Mouse (Mus musculus): Measurements from ENCODE around the gene Lrrc1. TPM values are rescaled to one million over a fixed set of nuclear protein-coding genes. Genes with fewer than 3 reads are reported as not detected.

The Lrrc1 gene
- polyA plus RNA-seq, 1 experiment from 2014 or later = 15.5 TPM

- Histone ChIP-seq H3K4me3 (ENCODE audit: low read depth, low read length) (no peak overlapping the region), H3K27me3 (replicated peaks; ENCODE audit: insufficient read depth, low read length) (no peaks in the 10 kb centered on the region), H3K4me1 (ENCODE audit: insufficient read depth, low read depth, low read length) (peaks cover 13% of the 10 kb centered on the region; the same call in 1 of the 2 replicates), H3K4me2 (replicated peaks; ENCODE audit: low read depth, low read length) (0 out of 2 replicates have a peak overlapping the region, but pooled peaks have one; percentile 29), H3K9me3 (ENCODE audit: low read length) (no peaks in the 10 kb centered on the region), H3K27ac (ENCODE audit: low read length) (peak overlapping the region; percentile 66; the same call in 1 of the 2 replicates), H3K9ac (replicated peaks; ENCODE audit: low read depth) (no peak overlapping the region), H3K36me3 (ENCODE audit: insufficient read depth, low read length) (no peaks in the 10 kb centered on the region)
- TF ChIP-seq EP300 (IDR thresholded peaks at IDR 0.05) (no peak), CTCF (IDR thresholded peaks at IDR 0.05) (no peak)
- 57% methylated on average over 6 of the region's 6 CpGs for WGBS
- ATAC-seq = peak; percentile 87
- peak; percentile 66 for DNase-seq (ENCODE audit: low spot score)
Observed at GRCm38 (mm10) chr9:77439371-77439770, 105.3 kb downstream of the Lrrc1 start.

GRCm38 (mm10) chr9:77438836-77439271 is 105.8 kb downstream of the Lrrc1 start:
- WGBS = 43% methylated on average over 11 of the region's 11 CpGs
- DNase-seq (ENCODE audit: low spot score) (peak; percentile 39), ATAC-seq (peak; percentile 64)
- H3K9ac ChIP-seq (replicated peaks; ENCODE audit: low read depth) = no peak overlapping the region
- H3K9me3 ChIP-seq (ENCODE audit: low read length) = no peaks in the 10 kb centered on the region
- TF ChIP-seq EP300 (IDR thresholded peaks at IDR 0.05) (no peak), CTCF (IDR thresholded peaks at IDR 0.05) (no peak)
- no peaks in the 10 kb centered on the region for H3K27me3 ChIP-seq (replicated peaks; ENCODE audit: insufficient read depth, low read length)
- H3K4me2 ChIP-seq (replicated peaks; ENCODE audit: low read depth, low read length) = 0 out of 2 replicates have a peak overlapping the region, but pooled peaks have one; percentile 29
- no peaks in the 10 kb centered on the region for H3K36me3 ChIP-seq (ENCODE audit: insufficient read depth, low read length)
- H3K4me1 ChIP-seq (ENCODE audit: insufficient read depth, low read depth, low read length) = peaks cover 13% of the 10 kb centered on the region; the same call in 1 of the 2 replicates
- H3K27ac ChIP-seq (ENCODE audit: low read length) = peak overlapping the region; percentile 66; the same call in 1 of the 2 replicates
- no peak overlapping the region for H3K4me3 ChIP-seq (ENCODE audit: low read depth, low read length)

GRCm38 (mm10) chr9:77437131-77437530 is 107.5 kb downstream of the Lrrc1 start:
- Histone ChIP-seq H3K4me1 (ENCODE audit: insufficient read depth, low read depth, low read length) (peaks cover 13% of the 10 kb centered on the region; the same call in 1 of the 2 replicates), H3K9ac (replicated peaks; ENCODE audit: low read depth) (no peak overlapping the region), H3K36me3 (ENCODE audit: insufficient read depth, low read length) (no peaks in the 10 kb centered on the region), H3K9me3 (ENCODE audit: low read length) (no peaks in the 10 kb centered on the region), H3K27ac (ENCODE audit: low read length) (no peak overlapping the region), H3K4me2 (replicated peaks; ENCODE audit: low read depth, low read length) (no peak overlapping the region), H3K27me3 (replicated peaks; ENCODE audit: insufficient read depth, low read length) (no peaks in the 10 kb centered on the region), H3K4me3 (ENCODE audit: low read depth, low read length) (no peak overlapping the region)
- TF ChIP-seq CTCF (IDR thresholded peaks at IDR 0.05) = no peak
- 72% methylated on average over 6 of the region's 6 CpGs for WGBS
- ATAC-seq = no peak
- DNase-seq (ENCODE audit: low spot score) = no peak

- Histone ChIP-seq H3K9ac (replicated peaks; ENCODE audit: low read depth) (no peak overlapping the region), H3K4me3 (ENCODE audit: low read depth, low read length) (no peak overlapping the region), H3K27ac (ENCODE audit: low read length) (no peak overlapping the region), H3K4me2 (replicated peaks; ENCODE audit: low read depth, low read length) (no peak overlapping the region), H3K36me3 (ENCODE audit: insufficient read depth, low read length) (no peaks in the 10 kb centered on the region), H3K9me3 (ENCODE audit: low read length) (no peaks in the 10 kb centered on the region), H3K4me1 (ENCODE audit: insufficient read depth, low read depth, low read length) (peaks cover 13% of the 10 kb centered on the region; the same call in 1 of the 2 replicates), H3K27me3 (replicated peaks; ENCODE audit: insufficient read depth, low read length) (no peaks in the 10 kb centered on the region)
- TF ChIP-seq CTCF (IDR thresholded peaks at IDR 0.05) (no peak), EP300 (IDR thresholded peaks at IDR 0.05) (no peak)
- DNase-seq (ENCODE audit: low spot score) (no peak), ATAC-seq (no peak)
- 79% methylated on average over 12 of the region's 12 CpGs for WGBS
Observed at GRCm38 (mm10) chr9:77434965-77435364, 109.7 kb downstream of the Lrrc1 start.

- Histone ChIP-seq H3K9me3 (ENCODE audit: low read length) (no peaks in the 10 kb centered on the region), H3K4me1 (ENCODE audit: insufficient read depth, low read depth, low read length) (peaks cover 7% of the 10 kb centered on the region; the same call in 1 of the 2 replicates), H3K36me3 (ENCODE audit: insufficient read depth, low read length) (no peaks in the 10 kb centered on the region), H3K4me2 (replicated peaks; ENCODE audit: low read depth, low read length) (no peak overlapping the region), H3K4me3 (ENCODE audit: low read depth, low read length) (no peak overlapping the region), H3K27ac (ENCODE audit: low read length) (no peak overlapping the region), H3K9ac (replicated peaks; ENCODE audit: low read depth) (no peak overlapping the region), H3K27me3 (replicated peaks; ENCODE audit: insufficient read depth, low read length) (no peaks in the 10 kb centered on the region)
- TF ChIP-seq EP300 (IDR thresholded peaks at IDR 0.05) (no peak), CTCF (IDR thresholded peaks at IDR 0.05) (no peak)
- 56% methylated on average over 4 of the region's 4 CpGs for WGBS
- DNase-seq (ENCODE audit: low spot score) (no peak), ATAC-seq (no peak)
Observed at GRCm38 (mm10) chr9:77433476-77433875, 111.2 kb downstream of the Lrrc1 start.

GRCm38 (mm10) chr9:77432030-77432429 is 112.6 kb downstream of the Lrrc1 start:
- no peaks in the 10 kb centered on the region for H3K36me3 ChIP-seq (ENCODE audit: insufficient read depth, low read length)
- no peaks in the 10 kb centered on the region for H3K27me3 ChIP-seq (replicated peaks; ENCODE audit: insufficient read depth, low read length)
- H3K4me3 ChIP-seq (ENCODE audit: low read depth, low read length) = no peak overlapping the region
- H3K4me2 ChIP-seq (replicated peaks; ENCODE audit: low read depth, low read length) = no peak overlapping the region
- DNase-seq (ENCODE audit: low spot score) (peak; percentile 68), ATAC-seq (peak; percentile 77)
- TF ChIP-seq EP300 (IDR thresholded peaks at IDR 0.05) (peak; percentile 96), CTCF (IDR thresholded peaks at IDR 0.05) (no peak)
- no peak overlapping the region for H3K27ac ChIP-seq (ENCODE audit: low read length)
- peaks cover 12% of the 10 kb centered on the region; the same call in 1 of the 2 replicates for H3K4me1 ChIP-seq (ENCODE audit: insufficient read depth, low read depth, low read length)
- WGBS = 66% methylated on average over 17 of the region's 17 CpGs
- no peak overlapping the region for H3K9ac ChIP-seq (replicated peaks; ENCODE audit: low read depth)
- no peaks in the 10 kb centered on the region for H3K9me3 ChIP-seq (ENCODE audit: low read length)

Measured in lung, postnatal 0 days (tissue).